Mouse (Mus musculus) C3H10T1/2 (cell line): Measurements from ENCODE around the gene Sox8. TPM values are rescaled to one million over a fixed set of nuclear protein-coding genes. Genes with fewer than 3 reads are reported as not detected.

ENCODE experiments used
- polyA plus RNA-seq, 2 experiments: library from polyadenylated mRNA; unstranded; fragments of >200 nt; fragmentation: generic; extraction: Trizol; gene quantifications; one replicate each; pipeline ENCODE4 v1.2.1; 2012; ENCODE audit warnings: missing spikeins in 2 of 2

Gene Sox8
- polyA plus RNA-seq: not detected

DNA sequence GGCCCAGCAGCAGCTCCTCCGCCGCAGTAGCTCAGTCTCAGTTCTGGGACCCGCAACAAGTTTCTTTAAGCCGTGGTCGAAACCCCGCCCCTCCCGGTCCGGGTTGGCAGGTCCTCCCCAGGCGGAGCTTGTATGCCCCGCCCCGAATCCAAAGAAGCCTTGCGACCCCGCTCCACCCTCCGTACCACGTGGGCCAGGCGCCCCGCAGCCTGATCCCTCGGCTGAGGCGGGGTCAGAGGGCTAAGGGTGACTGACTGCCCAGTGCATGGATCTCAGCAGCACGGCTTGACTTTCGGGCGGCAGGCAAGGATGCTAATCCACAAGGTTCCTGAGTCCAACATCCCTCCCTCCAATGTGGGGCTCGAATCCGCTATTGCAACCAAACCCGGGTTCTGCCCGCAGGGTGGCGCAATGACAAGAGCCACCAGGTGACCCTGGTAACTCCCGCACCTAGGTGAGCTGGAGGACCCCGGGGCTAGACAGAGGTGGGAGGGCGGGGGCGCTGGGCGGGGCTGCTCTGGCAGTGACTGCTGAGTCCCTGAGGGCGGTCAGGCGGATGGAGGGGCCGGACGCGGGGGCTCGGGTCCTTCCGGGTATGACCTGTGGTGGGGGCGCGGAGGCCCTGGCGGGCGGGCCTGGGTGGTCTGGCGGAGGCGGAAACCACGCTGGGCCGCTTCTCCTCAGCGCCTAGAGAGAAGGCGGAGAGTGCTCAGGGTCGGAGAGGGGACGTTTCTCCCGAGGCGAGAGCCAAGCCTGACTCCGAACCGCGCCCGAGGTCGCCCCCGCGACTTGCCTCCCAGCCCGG, at the start of gene Sox8:
Gene Sox8, minus strand, starts transcription at position 39 of the 805 bp plus-strand sequence.

DNA sequence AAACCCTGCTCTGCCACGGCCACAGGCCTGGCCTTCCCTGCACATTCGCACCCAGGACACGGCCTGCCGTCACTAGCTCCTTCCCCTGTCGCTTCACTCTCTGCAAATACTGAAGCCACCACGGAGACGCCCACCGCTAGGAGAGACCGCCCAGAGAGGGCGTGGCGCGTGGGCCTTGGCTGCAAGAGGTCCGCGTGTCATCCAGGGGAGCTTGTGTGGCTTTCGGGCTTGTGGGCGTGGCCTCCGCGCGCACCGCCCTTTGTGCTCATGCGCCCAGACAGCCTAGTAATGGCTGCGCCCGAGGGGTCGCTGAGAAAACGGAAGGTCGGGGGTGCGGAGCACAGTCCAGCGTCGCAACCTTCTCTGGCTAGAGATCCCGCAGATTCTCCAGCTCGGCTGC, 8.4 kb upstream of the Sox8 start, which contains the start of gene Lmf1:
Gene Lmf1, plus strand, starts transcription at position 166 of the 400 bp plus-strand sequence.

Other genes starting within 250 kb of the Sox8 start
- gene Tpsab1, start 225.1 kb downstream of the Sox8 start, polyA plus RNA-seq: not detected
- not detected for gene Tpsb2, start 204.4 kb downstream of the Sox8 start, polyA plus RNA-seq
- not detected for gene Tpsg1, start 201.4 kb downstream of the Sox8 start, polyA plus RNA-seq
- not detected for gene Cacna1h, start 136.9 kb downstream of the Sox8 start, polyA plus RNA-seq
- not detected for gene Tekt4, start 116.1 kb downstream of the Sox8 start, polyA plus RNA-seq
- gene Sstr5, start 73.4 kb downstream of the Sox8 start, polyA plus RNA-seq: not detected
- 10 to 100 TPM; 19.6 to 27.4 TPM for gene Lmf1, start 8.4 kb upstream of the Sox8 start, polyA plus RNA-seq
- under 1 TPM; 0.68 to 0.90 TPM for gene Gng13, start 146.5 kb upstream of the Sox8 start, polyA plus RNA-seq
- gene Chtf18, start 156.7 kb upstream of the Sox8 start, polyA plus RNA-seq: 10 to 100 TPM; 13.0 to 64.2 TPM
- gene Rpusd1, start 157.0 kb upstream of the Sox8 start, polyA plus RNA-seq: 10 to 100 TPM; 29.8 to 35.4 TPM
- gene Mslnl, start 165.4 kb upstream of the Sox8 start, polyA plus RNA-seq: under 1 TPM; 0.01 to 0.05 TPM
- gene Msln, start 183.7 kb upstream of the Sox8 start, polyA plus RNA-seq: 10 to 100 TPM in 1 of 2 experiments, 1 to 10 TPM in 1; 5.9 to 17.1 TPM
- 10 to 100 TPM; 19.4 to 24.0 TPM for gene Narfl, start 203.1 kb upstream of the Sox8 start, polyA plus RNA-seq
- gene Haghl, start 215.0 kb upstream of the Sox8 start, polyA plus RNA-seq: 10 to 100 TPM; 33.9 to 66.4 TPM
- under 1 TPM; 0.11 to 0.14 TPM for gene Ccdc78, start 215.9 kb upstream of the Sox8 start, polyA plus RNA-seq
- gene Fam173a, start 222.2 kb upstream of the Sox8 start, polyA plus RNA-seq: 10 to 100 TPM; 89.1 to 99.0 TPM
- 1 to 10 TPM in 1 of 2 experiments, not detected in 1; 1.4 TPM for gene AC134908.4, start 225.0 kb upstream of the Sox8 start, polyA plus RNA-seq
- 100 to 1,000 TPM in 1 of 2 experiments, 10 to 100 TPM in 1; 88.0 to 177 TPM for gene Metrn, start 226.4 kb upstream of the Sox8 start, polyA plus RNA-seq
- gene Fbxl16, start 238.4 kb upstream of the Sox8 start, polyA plus RNA-seq: under 1 TPM; 0.05 to 0.27 TPM